Mouse (Mus musculus) forebrain, embryonic 14.5 days (tissue): Measurements from ENCODE around the gene Edn3. TPM values are rescaled to one million over a fixed set of nuclear protein-coding genes. Genes with fewer than 3 reads are reported as not detected.

Experiments used
- ATAC-seq: fragments of 200-750 bp; cut with Nextera tagmentation; 2 replicates; pipeline ENCODE4 v1.8.0; 2017; ENCODE audit warnings: mild to moderate bottlenecking, moderate library complexity
- DNase-seq: peaks from one replicate; pipeline ENCODE4 v3.0.0-alpha.2; 2015; ENCODE audit warnings: low spot score
- H3K27ac ChIP-seq: fragments of 300-500 bp; sonication (generic); 2 replicates; pipeline ENCODE4 v1.5.1; 2014; ENCODE audit warnings: low read depth, mild to moderate bottlenecking, control low read depth, low read length, moderate library complexity
- H3K27me3 ChIP-seq: fragments of 300-500 bp; sonication (generic); replicated peaks from 2 replicates; pipeline ENCODE4 v1.6.1; 2014; ENCODE audit warnings: low read length, control low read depth, mixed read lengths; ENCODE audit not compliant: control insufficient read depth, insufficient read depth
- H3K36me3 ChIP-seq: fragments of 300-500 bp; sonication (generic); 2 replicates; pipeline ENCODE4 v1.6.1; 2014; ENCODE audit warnings: low read length, control low read depth; ENCODE audit not compliant: control insufficient read depth, insufficient read depth
- H3K4me1 ChIP-seq: fragments of 300-500 bp; sonication (generic); 2 replicates; pipeline ENCODE4 v1.6.1; 2014; ENCODE audit warnings: antibody characterized with exemption, low read length, control low read depth; ENCODE audit not compliant: control insufficient read depth, insufficient read depth
- H3K4me2 ChIP-seq: fragments of 300-500 bp; sonication (generic); 2 replicates; pipeline ENCODE4 v1.6.1; 2014; ENCODE audit warnings: mild to moderate bottlenecking, control low read depth, low read length
- H3K4me3 ChIP-seq: fragments of 300-500 bp; sonication (generic); 2 replicates; pipeline ENCODE4 v1.5.1; 2014; ENCODE audit warnings: low read depth, low read length, control low read depth
- H3K9ac ChIP-seq: fragments of 300-500 bp; sonication (generic); 2 replicates; pipeline ENCODE4 v1.6.1; 2014; ENCODE audit warnings: mild to moderate bottlenecking, low read length, control low read depth, moderate library complexity
- H3K9me3 ChIP-seq: fragments of 300-500 bp; sonication (generic); replicated peaks from 2 replicates; pipeline ENCODE4 v1.6.1; 2016; ENCODE audit warnings: low read length, control low read depth, mixed read lengths; ENCODE audit not compliant: control insufficient read depth
- WGBS: fragments of 180-500 bp; shearing (Covaris S2); extraction: QIAGEN DNeasy Blood & Tissue Kit; methylation state at CpG from one replicate; pipeline ENCODE4 v1.1.7; 2014; 5-methylcytosine and 5-hydroxymethylcytosine counted together
- polyA plus RNA-seq: library from polyadenylated mRNA; unstranded; fragments of >200 nt; fragmentation: Nextera tagmentation; extraction: Ambion mirVana; gene quantifications from 2 replicates; pipeline ENCODE4 v1.2.1, GENCODE M21; 2014

The Edn3 gene
- polyA plus RNA-seq, 1 experiment from 2014 or later = 5.6 TPM

GRCm38 (mm10) chr2:174782880-174783279 lies 22.5 kb downstream of the Edn3 start:
- no peak overlapping the region for H3K9ac ChIP-seq
- H3K27ac ChIP-seq = no peak overlapping the region
- no peaks in the 10 kb centered on the region for H3K4me1 ChIP-seq
- no peaks in the 10 kb centered on the region for H3K9me3 ChIP-seq
- H3K4me3 ChIP-seq = no peak overlapping the region
- DNase-seq = no peak
- WGBS = 61% methylated on average over 5 of the region's 5 CpGs
- H3K4me2 ChIP-seq = no peak overlapping the region
- no peaks in the 10 kb centered on the region for H3K27me3 ChIP-seq
- ATAC-seq = no peak
- H3K36me3 ChIP-seq = no peaks in the 10 kb centered on the region

GRCm38 (mm10) chr2:174788830-174789229 lies 28.4 kb downstream of the Edn3 start:
- Histone ChIP-seq H3K9ac (no peak overlapping the region), H3K36me3 (no peaks in the 10 kb centered on the region), H3K9me3 (no peaks in the 10 kb centered on the region), H3K4me3 (no peak overlapping the region), H3K4me2 (no peak overlapping the region), H3K27ac (no peak overlapping the region), H3K4me1 (no peaks in the 10 kb centered on the region), H3K27me3 (no peaks in the 10 kb centered on the region)
- ATAC-seq (no peak), DNase-seq (no peak)

- Histone ChIP-seq H3K27me3 (no peaks in the 10 kb centered on the region), H3K4me1 (no peaks in the 10 kb centered on the region), H3K9ac (no peak overlapping the region), H3K4me2 (no peak overlapping the region), H3K9me3 (no peaks in the 10 kb centered on the region), H3K4me3 (no peak overlapping the region), H3K27ac (no peak overlapping the region), H3K36me3 (no peaks in the 10 kb centered on the region)
- ATAC-seq = no peak
- WGBS = 82% methylated on average over 8 of the region's 8 CpGs
- no peak for DNase-seq
Observed at GRCm38 (mm10) chr2:174792436-174793125, 32.2 kb downstream of the Edn3 start.

GRCm38 (mm10) chr2:174793181-174793580 lies 32.8 kb downstream of the Edn3 start:
- DNase-seq (no peak), ATAC-seq (no peak)
- H3K4me1 ChIP-seq = no peaks in the 10 kb centered on the region
- 93% methylated on average over 1 of the region's 1 CpGs for WGBS
- no peaks in the 10 kb centered on the region for H3K27me3 ChIP-seq
- H3K9me3 ChIP-seq = no peaks in the 10 kb centered on the region
- H3K36me3 ChIP-seq = no peaks in the 10 kb centered on the region
- no peak overlapping the region for H3K4me2 ChIP-seq
- H3K9ac ChIP-seq = no peak overlapping the region
- no peak overlapping the region for H3K27ac ChIP-seq
- H3K4me3 ChIP-seq = no peak overlapping the region

- Histone ChIP-seq H3K27ac (no peak overlapping the region), H3K9me3 (no peaks in the 10 kb centered on the region), H3K27me3 (no peaks in the 10 kb centered on the region), H3K4me1 (no peaks in the 10 kb centered on the region), H3K4me3 (no peak overlapping the region), H3K4me2 (no peak overlapping the region), H3K9ac (no peak overlapping the region), H3K36me3 (no peaks in the 10 kb centered on the region)
- no peak for DNase-seq
- 79% methylated on average over 2 of the region's 2 CpGs for WGBS
- ATAC-seq = no peak
Observed at GRCm38 (mm10) chr2:174796998-174797397, 36.6 kb downstream of the Edn3 start.

GRCm38 (mm10) chr2:174797495-174798068 lies 37.2 kb downstream of the Edn3 start:
- no peak for ATAC-seq
- Histone ChIP-seq H3K4me2 (no peak overlapping the region), H3K9ac (no peak overlapping the region), H3K9me3 (no peaks in the 10 kb centered on the region), H3K4me1 (no peaks in the 10 kb centered on the region), H3K27ac (no peak overlapping the region), H3K36me3 (no peaks in the 10 kb centered on the region), H3K4me3 (no peak overlapping the region), H3K27me3 (no peaks in the 10 kb centered on the region)
- DNase-seq = no peak
- WGBS = 72% methylated on average over 4 of the region's 4 CpGs

- no peak overlapping the region for H3K4me3 ChIP-seq
- no peaks in the 10 kb centered on the region for H3K36me3 ChIP-seq
- 88% methylated on average over 6 of the region's 6 CpGs for WGBS
- H3K9ac ChIP-seq = no peak overlapping the region
- H3K27ac ChIP-seq = no peak overlapping the region
- DNase-seq (no peak), ATAC-seq (no peak)
- H3K9me3 ChIP-seq = no peaks in the 10 kb centered on the region
- no peaks in the 10 kb centered on the region for H3K27me3 ChIP-seq
- no peak overlapping the region for H3K4me2 ChIP-seq
- H3K4me1 ChIP-seq = no peaks in the 10 kb centered on the region
Observed at GRCm38 (mm10) chr2:174802453-174802852, 42.0 kb downstream of the Edn3 start.

GRCm38 (mm10) chr2:174803661-174804060 lies 43.2 kb downstream of the Edn3 start:
- WGBS = 90% methylated on average over 1 of the region's 1 CpGs
- no peaks in the 10 kb centered on the region for H3K4me1 ChIP-seq
- no peak overlapping the region for H3K4me3 ChIP-seq
- no peaks in the 10 kb centered on the region for H3K9me3 ChIP-seq
- no peak overlapping the region for H3K4me2 ChIP-seq
- H3K9ac ChIP-seq = no peak overlapping the region
- DNase-seq = no peak
- no peaks in the 10 kb centered on the region for H3K27me3 ChIP-seq
- no peaks in the 10 kb centered on the region for H3K36me3 ChIP-seq
- ATAC-seq = no peak
- H3K27ac ChIP-seq = no peak overlapping the region

GRCm38 (mm10) chr2:174807900-174808299 lies 47.5 kb downstream of the Edn3 start:
- H3K9ac ChIP-seq = no peak overlapping the region
- DNase-seq = no peak
- no peak for ATAC-seq
- H3K4me1 ChIP-seq = no peaks in the 10 kb centered on the region
- no peak overlapping the region for H3K27ac ChIP-seq
- no peaks in the 10 kb centered on the region for H3K9me3 ChIP-seq
- 95% methylated on average over 2 of the region's 2 CpGs for WGBS
- no peaks in the 10 kb centered on the region for H3K27me3 ChIP-seq
- H3K4me2 ChIP-seq = no peak overlapping the region
- no peaks in the 10 kb centered on the region for H3K36me3 ChIP-seq
- H3K4me3 ChIP-seq = no peak overlapping the region
